Mouse (Mus musculus): ENCODE data around the gene Frmpd3. TPM values are rescaled to one million over a fixed set of nuclear protein-coding genes. Genes with fewer than 3 reads are reported as not detected.
"Not testable (repeated sequence)": the region's sequence is repeated elsewhere in the genome, so short reads cannot be mapped to it uniquely, and the experiment has no call there.

Gene Frmpd3
- total and polyA plus RNA-seq, 3 experiments, result under 0.01 to 0.09 TPM; not detected in 1

DNA sequence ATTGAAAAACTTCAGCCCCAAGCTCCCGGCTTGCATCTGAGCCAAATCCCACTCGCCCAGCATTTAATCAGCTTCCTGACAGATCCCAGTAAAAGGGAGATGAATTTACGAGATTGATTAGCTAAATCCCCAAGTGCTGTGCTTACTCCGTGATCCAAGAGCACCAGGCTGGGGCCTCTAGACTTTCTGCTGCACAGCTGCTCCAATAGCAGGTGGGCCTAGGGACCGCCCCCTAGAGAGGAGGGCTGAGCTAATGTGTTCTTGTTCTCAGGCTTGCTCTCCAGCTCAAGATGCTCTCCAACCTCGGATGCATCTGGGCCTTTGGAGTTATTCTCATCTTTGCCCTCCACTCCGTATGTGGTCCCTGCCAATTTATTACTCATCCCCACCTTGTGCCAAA, 36.4 kb upstream of the Frmpd3 start:
- dilution Hi-C loops (cut with MboI; ENCODE audit: extremely low pct_ligation_motif_present, extremely low pct_unique_long_range_greater_than_20kb, low sequenced_read_pairs), result no loop called here
- in situ Hi-C loops (cut with MboI; ENCODE audit: low pct_ligation_motif_present, low pct_unique_long_range_greater_than_20kb, low sequenced_read_pairs), result no loop called here
- no peak overlapping the region for H3K4me3 ChIP-seq (replicated peaks in 1 of 3; ENCODE audit: low read depth in 2 of 3, low read length in 2 of 3, poor library complexity in 1 of 3)
- no peaks in the 10 kb centered on the region for H3K36me3 ChIP-seq (replicated peaks in 1 of 2; ENCODE audit: control insufficient read depth in 1 of 2, insufficient read depth in 1 of 2, low read length in 1 of 2)
- no peak for TF ChIP-seq ZNF384 (IDR thresholded peaks at IDR 0.05; ENCODE audit: low read depth, low read length)
- TF ChIP-seq UBTF (IDR thresholded peaks at IDR 0.05; ENCODE audit: low read depth, low read length), result no peak
- TF ChIP-seq CHD1 (IDR thresholded peaks at IDR 0.05; ENCODE audit: low read depth, low read length), result no peak
- no peak for TF ChIP-seq TBP (conservative IDR thresholded peaks at IDR 0.05; ENCODE audit: low read depth, low read length)
- no peak for TF ChIP-seq USF1 (IDR thresholded peaks at IDR 0.05; ENCODE audit: low read depth, low read length)
- TF ChIP-seq ETS1 (conservative IDR thresholded peaks at IDR 0.05; ENCODE audit: low read depth, low read length), result no peak
- H3K4me1 ChIP-seq (ENCODE audit: control insufficient read depth in 1 of 2, insufficient read depth in 2 of 2), result peaks cover 0 to 2% of the 10 kb centered on the region in 2 experiments; a peak in 1 of 4 replicates
- H3K27ac ChIP-seq (ENCODE audit: insufficient read depth, low read depth), result no peak overlapping the region
- no peak overlapping the region for H3K4me2 ChIP-seq (ENCODE audit: insufficient read depth, low read depth, poor library complexity, severe bottlenecking)
- H3K9me3 ChIP-seq (replicated peaks; ENCODE audit: low read length), result no peaks in the 10 kb centered on the region
- no peak for DNase-seq (ENCODE audit: extremely low read depth)
- H3K9ac ChIP-seq (ENCODE audit: insufficient read depth, low read depth), result no peak overlapping the region
- no peaks in the 10 kb centered on the region for H3K27me3 ChIP-seq (replicated peaks)
- no peaks in the 10 kb centered on the region for H3K79me2 ChIP-seq (replicated peaks; ENCODE audit: control insufficient read depth, extremely low read depth, insufficient read depth, poor library complexity, severe bottlenecking)

DNA sequence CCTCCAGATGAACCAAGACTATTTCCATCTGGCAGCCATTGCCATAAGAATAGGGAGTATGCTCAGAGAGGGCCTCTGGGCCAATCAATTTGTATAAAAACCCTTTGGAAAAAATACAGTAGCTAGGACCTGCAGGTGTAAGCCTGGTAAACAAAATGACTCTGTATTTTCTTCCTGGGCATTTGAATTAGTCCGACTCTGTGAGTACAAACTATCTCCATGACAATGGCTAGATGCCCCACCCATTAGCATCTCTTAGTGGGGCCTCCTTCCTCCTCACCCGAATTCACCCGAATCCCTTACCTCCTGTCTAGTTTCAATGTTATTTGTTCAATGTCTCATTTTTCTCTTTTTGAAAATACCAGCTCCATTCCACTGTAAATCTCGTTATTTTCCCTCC, 24.1 kb upstream of the Frmpd3 start:
- H3K27me3 ChIP-seq (replicated peaks), result no peaks in the 10 kb centered on the region
- no peaks in the 10 kb centered on the region for H3K79me2 ChIP-seq (replicated peaks; ENCODE audit: control insufficient read depth, extremely low read depth, insufficient read depth, poor library complexity, severe bottlenecking)
- no peak overlapping the region for H3K27ac ChIP-seq (ENCODE audit: insufficient read depth, low read depth)
- TF ChIP-seq MYC (IDR thresholded peaks at IDR 0.05; ENCODE audit: low read depth, low read length) (no peak), NELFE (IDR thresholded peaks at IDR 0.05; ENCODE audit: low read depth, low read length) (no peak)
- no peak overlapping the region for H3K4me2 ChIP-seq (ENCODE audit: insufficient read depth, low read depth, poor library complexity, severe bottlenecking)
- no peaks in the 10 kb centered on the region for H3K4me1 ChIP-seq (ENCODE audit: control insufficient read depth in 1 of 2, insufficient read depth in 2 of 2)
- no peak overlapping the region for H3K9ac ChIP-seq (ENCODE audit: insufficient read depth, low read depth)
- DNase-seq (ENCODE audit: extremely low read depth), result no peak
- dilution Hi-C loops (cut with MboI; ENCODE audit: extremely low pct_ligation_motif_present, extremely low pct_unique_long_range_greater_than_20kb, low sequenced_read_pairs) (no loop called here), in situ Hi-C loops (cut with MboI; ENCODE audit: low pct_ligation_motif_present, low pct_unique_long_range_greater_than_20kb, low sequenced_read_pairs) (no loop called here)
- H3K4me3 ChIP-seq (replicated peaks in 1 of 3; ENCODE audit: low read depth in 2 of 3, low read length in 2 of 3, poor library complexity in 1 of 3), result no peak overlapping the region
- H3K9me3 ChIP-seq (replicated peaks; ENCODE audit: low read length), result no peaks in the 10 kb centered on the region
- H3K36me3 ChIP-seq (replicated peaks in 1 of 2; ENCODE audit: control insufficient read depth in 1 of 2, insufficient read depth in 1 of 2, low read length in 1 of 2), result no peaks in the 10 kb centered on the region

DNA sequence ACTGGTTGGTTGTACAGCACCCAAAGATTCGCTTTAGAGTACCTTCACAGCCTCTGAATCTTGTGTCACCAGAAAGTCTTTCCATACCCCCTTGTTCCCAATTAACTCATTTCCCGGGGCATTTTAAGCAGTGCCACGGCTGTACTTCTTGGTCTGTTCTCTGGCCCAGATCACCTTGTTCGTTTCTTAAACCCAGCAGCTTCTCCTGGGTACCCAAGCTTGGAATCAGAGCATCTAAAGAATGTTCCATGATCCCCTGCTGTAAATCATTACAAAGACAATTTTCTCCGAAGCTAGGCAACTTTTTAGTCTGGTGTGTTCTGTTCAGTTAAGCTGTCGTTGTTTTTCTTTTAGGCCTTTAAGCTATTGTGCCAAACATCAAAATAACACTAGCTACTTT, 22.9 kb upstream of the Frmpd3 start:
- TF ChIP-seq HCFC1 (IDR thresholded peaks at IDR 0.05; ENCODE audit: low read depth, low read length), result no peak
- TF ChIP-seq CTCF (conservative IDR thresholded peaks at IDR 0.05 in 1 of 2, IDR thresholded peaks at IDR 0.05 in 1 of 2; ENCODE audit: low read depth in 2 of 2, low read length in 2 of 2), result no peak
- DNase-seq (ENCODE audit: extremely low read depth), result no peak
- no peak overlapping the region for H3K27ac ChIP-seq (ENCODE audit: insufficient read depth, low read depth)
- H3K4me2 ChIP-seq (ENCODE audit: insufficient read depth, low read depth, poor library complexity, severe bottlenecking), result no peak overlapping the region
- no peak overlapping the region for H3K4me3 ChIP-seq (replicated peaks in 1 of 3; ENCODE audit: low read depth in 2 of 3, low read length in 2 of 3, poor library complexity in 1 of 3)
- H3K9me3 ChIP-seq (replicated peaks; ENCODE audit: low read length), result no peaks in the 10 kb centered on the region
- in situ Hi-C loops (cut with MboI; ENCODE audit: low pct_ligation_motif_present, low pct_unique_long_range_greater_than_20kb, low sequenced_read_pairs), result no loop called here
- H3K79me2 ChIP-seq (replicated peaks; ENCODE audit: control insufficient read depth, extremely low read depth, insufficient read depth, poor library complexity, severe bottlenecking), result no peaks in the 10 kb centered on the region
- dilution Hi-C loops (cut with MboI; ENCODE audit: extremely low pct_ligation_motif_present, extremely low pct_unique_long_range_greater_than_20kb, low sequenced_read_pairs), result no loop called here
- H3K27me3 ChIP-seq (replicated peaks), result no peaks in the 10 kb centered on the region
- no peaks in the 10 kb centered on the region for H3K36me3 ChIP-seq (replicated peaks in 1 of 2; ENCODE audit: control insufficient read depth in 1 of 2, insufficient read depth in 1 of 2, low read length in 1 of 2)
- H3K4me1 ChIP-seq (ENCODE audit: control insufficient read depth in 1 of 2, insufficient read depth in 2 of 2), result no peaks in the 10 kb centered on the region
- H3K9ac ChIP-seq (ENCODE audit: insufficient read depth, low read depth), result no peak overlapping the region

DNA sequence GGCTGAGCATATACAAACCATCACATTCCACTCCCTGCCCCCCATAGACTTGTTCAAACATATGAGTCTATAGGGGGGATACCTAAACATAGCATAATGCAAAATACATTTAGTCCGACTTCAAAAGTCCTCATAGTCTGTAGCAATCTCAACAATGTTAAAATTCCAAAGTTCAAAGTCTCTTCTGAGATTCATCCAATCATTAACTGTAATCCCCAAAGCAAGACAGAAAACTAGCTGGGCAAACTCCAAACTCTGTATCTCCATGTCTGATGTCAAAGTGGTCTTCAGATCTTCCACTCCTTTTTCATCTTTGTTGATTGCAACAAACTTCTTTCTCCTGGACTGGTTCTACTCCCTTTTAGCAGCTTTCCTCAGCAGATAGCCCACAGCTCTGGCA, 21.4 kb upstream of the Frmpd3 start:
- H3K36me3 ChIP-seq (replicated peaks in 1 of 2; ENCODE audit: control insufficient read depth in 1 of 2, insufficient read depth in 1 of 2, low read length in 1 of 2); in situ Hi-C loops (cut with MboI; ENCODE audit: low pct_ligation_motif_present, low pct_unique_long_range_greater_than_20kb, low sequenced_read_pairs); dilution Hi-C loops (cut with MboI; ENCODE audit: extremely low pct_ligation_motif_present, extremely low pct_unique_long_range_greater_than_20kb, low sequenced_read_pairs); H3K4me3 ChIP-seq (replicated peaks in 1 of 3; ENCODE audit: low read depth in 2 of 3, low read length in 2 of 3, poor library complexity in 1 of 3); H3K27ac ChIP-seq (ENCODE audit: insufficient read depth, low read depth); H3K9ac ChIP-seq (ENCODE audit: insufficient read depth, low read depth); H3K9me3 ChIP-seq (replicated peaks; ENCODE audit: low read length); DNase-seq (ENCODE audit: extremely low read depth); H3K79me2 ChIP-seq (replicated peaks; ENCODE audit: control insufficient read depth, extremely low read depth, insufficient read depth, poor library complexity, severe bottlenecking); H3K27me3 ChIP-seq (replicated peaks); H3K4me2 ChIP-seq (ENCODE audit: insufficient read depth, low read depth, poor library complexity, severe bottlenecking); H3K4me1 ChIP-seq (ENCODE audit: control insufficient read depth in 1 of 2, insufficient read depth in 2 of 2): not testable (repeated sequence)
